Mouse (Mus musculus) layer of hippocampus, adult 2 months (tissue): ENCODE measurements around the gene 6030445D17Rik. TPM values are rescaled to one million over a fixed set of nuclear protein-coding genes. Genes with fewer than 3 reads are reported as not detected.

ENCODE experiments used
- DNase-seq, 2 experiments: peaks; one replicate each; pipeline ENCODE4 v3.0.0; 2022; ENCODE audit warnings: low spot score in 2 of 2
- H3K27ac ChIP-seq: fragments of 200-600 bp; 2 replicates; pipeline ENCODE4 v1.8.1; 2022
- H3K4me3 ChIP-seq: fragments of 200-600 bp; 2 replicates; pipeline ENCODE4 v1.8.1; 2022; ENCODE audit warnings: mild to moderate bottlenecking
- CTCF ChIP-seq: fragments of 200-600 bp; conservative IDR thresholded peaks from 2 replicates; pipeline ENCODE4 v1.8.1; 2022; ENCODE audit warnings: antibody characterized with exemption, mild to moderate bottlenecking, moderate library complexity
- long read RNA-seq, 2 experiments: library from polyadenylated mRNA; stranded (forward); transcript quantifications; one replicate each; pipeline ENCODE4 v2.0.0; 2021; ENCODE audit warnings: borderline mapping rate in 2 of 2
- total RNA-seq, 2 experiments: library from RNA; stranded (reverse); gene quantifications; 2 replicates each; pipeline ENCODE4 v1.2.3; 2021

Gene 6030445D17Rik
- 1 to 10 TPM in 1 of 2 experiments, under 1 TPM in 1; 0.66 to 1.1 TPM for total RNA-seq
- long read RNA-seq, experiment 1 = 0 reads
- long read RNA-seq, experiment 2 = 0 reads

DNA sequence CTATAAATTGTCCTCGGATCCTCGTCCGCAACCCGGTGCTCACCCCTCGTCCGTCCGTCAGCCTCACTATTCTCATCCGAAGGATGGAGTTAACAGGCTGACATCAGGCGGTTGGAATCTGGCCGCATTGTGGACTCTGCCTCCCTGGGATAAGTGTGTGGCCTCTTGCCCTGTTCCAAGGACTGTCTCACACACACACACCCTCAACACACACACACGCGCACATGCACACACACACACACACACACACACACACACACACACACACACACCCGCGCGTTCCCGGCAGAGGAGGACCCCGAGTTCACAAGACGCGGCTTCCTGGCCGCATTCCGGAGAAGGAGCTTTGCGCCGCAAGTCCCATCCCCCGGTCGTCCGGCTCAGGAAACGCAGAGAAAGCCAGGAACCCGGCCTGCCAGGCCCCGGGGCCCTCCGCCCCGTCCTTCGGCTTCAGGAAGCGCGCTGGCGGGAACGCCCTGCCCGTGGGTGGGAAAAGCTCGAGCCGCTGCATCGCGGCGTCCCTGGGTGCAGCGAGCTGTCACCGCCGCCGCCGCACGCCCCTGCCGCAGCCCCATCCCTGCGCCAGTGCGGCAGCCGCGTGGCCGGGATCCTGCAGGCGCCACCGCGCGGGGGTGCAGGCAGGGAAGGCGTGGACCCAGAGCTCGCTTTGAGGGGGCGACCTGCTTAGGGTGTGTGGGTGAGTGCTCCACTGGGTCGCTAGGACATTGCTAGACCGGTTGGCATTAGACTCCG, at the start of gene 6030445D17Rik:
TSS of gene 6030445D17Rik (plus strand) at position 165 of the 753 bp plus-strand sequence.
- DNase-seq = peak; percentile 41 to 59
- peak within 1 kb of the TSS; percentile 98 for H3K27ac ChIP-seq
- TF ChIP-seq CTCF = peak; percentile 23

DNA sequence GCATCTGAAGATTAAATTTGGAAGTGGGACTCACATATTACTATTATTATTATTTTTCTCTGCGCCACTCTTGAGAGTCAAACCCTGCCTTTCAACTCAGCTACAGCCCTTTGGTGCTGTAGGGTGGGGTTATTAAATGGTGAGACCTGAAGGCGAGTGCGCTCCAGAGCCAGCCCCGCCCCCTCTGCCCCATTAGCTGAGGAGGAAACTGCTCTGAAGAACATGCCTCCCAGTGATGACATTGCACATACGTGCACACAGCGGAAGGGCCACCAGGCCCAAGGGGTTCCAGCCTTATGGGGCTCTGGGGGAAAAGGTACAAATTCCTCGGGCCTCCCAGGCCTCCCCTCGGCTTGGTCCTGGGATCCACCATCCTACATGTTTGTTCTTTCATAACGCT, 46.6 kb upstream of the 6030445D17Rik start:
- Histone ChIP-seq H3K4me3 (no peak overlapping the region), H3K27ac (no peak overlapping the region)
- DNase-seq = no peak
- no peak for TF ChIP-seq CTCF

More for the DNA sequence above, at the start of gene 6030445D17Rik:
- H3K4me3 ChIP-seq = peak within 1 kb of the TSS; percentile 85

DNA sequence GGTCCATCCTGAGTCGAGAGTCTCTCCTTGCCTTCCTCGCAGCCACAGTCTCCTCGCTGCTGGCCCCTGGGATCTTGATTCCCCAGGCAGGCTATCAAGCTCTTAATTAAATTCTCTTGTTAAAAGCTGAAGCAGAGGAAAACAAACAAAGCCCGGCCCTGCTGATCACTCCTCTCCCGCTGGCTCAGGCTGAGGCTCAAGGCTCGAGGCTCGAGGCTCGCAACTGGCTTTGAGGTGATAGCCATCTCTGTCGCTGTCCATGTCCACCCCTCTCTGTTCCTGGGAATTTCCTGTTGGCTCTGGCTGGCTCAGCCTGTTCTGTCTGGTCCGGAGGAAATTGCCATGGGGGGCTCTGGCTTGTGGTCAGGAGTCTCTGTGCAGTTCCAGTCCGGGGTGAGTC, 43.1 kb upstream of the 6030445D17Rik start:
- no peak for DNase-seq
- no peak overlapping the region for H3K27ac ChIP-seq
- TF ChIP-seq CTCF = no peak
- no peak overlapping the region for H3K4me3 ChIP-seq

DNA sequence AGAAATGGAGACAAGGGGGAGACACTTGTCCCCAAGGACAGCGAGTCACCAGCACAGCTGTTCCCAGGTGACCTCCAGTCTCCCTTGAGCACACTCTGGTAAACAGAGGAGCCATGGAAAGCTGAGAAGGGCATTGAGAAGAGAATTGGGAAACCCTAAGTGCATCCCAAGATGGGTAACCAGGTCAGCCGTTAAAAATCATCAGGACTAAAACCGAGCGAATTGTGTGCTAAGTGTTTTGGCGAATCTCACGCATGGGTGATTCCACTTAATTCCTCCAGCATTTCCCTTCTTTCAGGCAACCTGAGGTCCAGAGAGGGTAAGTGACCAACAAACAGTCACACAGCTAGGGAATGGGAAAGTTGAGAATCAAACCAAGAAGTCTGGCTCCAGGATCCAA, 42.7 kb upstream of the 6030445D17Rik start:
- TF ChIP-seq CTCF = no peak
- H3K4me3 ChIP-seq = no peak overlapping the region
- H3K27ac ChIP-seq = no peak overlapping the region
- no peak for DNase-seq

DNA sequence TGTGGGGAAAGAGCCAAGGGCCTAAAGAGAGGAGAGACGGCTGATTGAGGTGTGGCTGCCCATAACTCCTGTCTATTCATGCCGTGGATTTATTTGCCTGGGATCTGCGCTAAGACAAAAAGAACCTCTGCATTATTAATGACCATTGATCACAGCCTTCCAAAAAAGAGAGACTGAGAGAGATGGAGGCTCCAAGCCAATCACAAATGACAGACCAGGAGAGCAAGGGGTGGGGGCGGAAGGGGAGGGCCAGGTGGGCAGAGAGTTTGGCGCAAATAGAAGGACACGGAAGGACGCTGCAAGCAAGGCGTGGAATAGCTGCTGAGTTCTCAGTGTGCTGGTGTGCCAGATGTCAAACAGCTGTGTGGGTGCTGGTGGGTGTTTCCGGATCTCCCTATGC, 38.8 kb upstream of the 6030445D17Rik start, which contains the start of gene Htr1d:
TSS of gene Htr1d (plus strand) at position 301 of the 400 bp plus-strand sequence.
- Histone ChIP-seq H3K27ac (no peak within 1 kb of the TSS), H3K4me3 (peak within 1 kb of the TSS; percentile 54)
- DNase-seq = no peak
- no peak for TF ChIP-seq CTCF

DNA sequence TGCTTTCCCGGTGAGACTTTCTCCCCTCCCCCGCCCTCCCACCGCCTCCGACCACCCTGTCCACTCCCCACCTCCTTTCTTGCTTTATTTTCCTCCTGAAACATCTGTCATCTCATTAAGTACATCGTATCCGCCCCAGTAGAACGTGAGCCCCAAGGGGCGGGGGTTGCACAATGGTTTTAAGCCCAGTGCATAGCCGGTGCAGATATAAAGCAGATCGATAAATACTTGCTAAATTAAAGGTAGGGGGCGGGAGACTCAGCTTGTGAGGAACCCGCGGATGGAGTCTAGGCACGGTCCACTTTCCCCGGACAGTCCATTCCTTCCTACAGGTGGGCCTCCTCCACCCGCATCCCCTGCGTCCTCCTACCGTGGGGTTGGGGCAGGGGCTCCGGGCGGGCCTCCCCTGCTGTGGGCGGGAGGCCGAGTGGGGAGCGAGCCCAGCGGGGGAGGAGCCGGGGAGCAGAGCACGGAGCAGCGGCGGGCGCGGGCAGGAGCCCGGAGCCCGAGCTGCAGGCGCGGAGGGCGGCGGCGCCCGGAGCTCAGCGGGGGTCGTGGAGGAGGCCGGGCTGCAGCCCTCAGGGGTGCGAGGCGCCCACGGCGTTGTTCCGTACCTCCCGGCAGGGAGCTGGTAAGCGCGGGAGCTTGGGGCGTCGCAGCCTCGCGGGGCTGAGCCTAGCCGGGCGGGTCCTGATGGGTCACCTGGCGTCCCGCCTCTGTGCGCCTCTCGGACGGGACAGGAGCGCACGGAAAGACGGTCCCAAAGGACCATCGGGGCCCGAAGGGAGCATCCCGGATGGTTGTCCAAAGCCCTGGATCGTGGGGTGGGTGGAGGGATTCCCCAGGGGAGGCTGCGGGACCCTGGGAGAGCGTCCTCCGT, 37.7 kb upstream of the 6030445D17Rik start:
- Histone ChIP-seq H3K4me3 (peak overlapping the region; percentile 54), H3K27ac (no peak overlapping the region)
- no peak for TF ChIP-seq CTCF
- DNase-seq = no peak

DNA sequence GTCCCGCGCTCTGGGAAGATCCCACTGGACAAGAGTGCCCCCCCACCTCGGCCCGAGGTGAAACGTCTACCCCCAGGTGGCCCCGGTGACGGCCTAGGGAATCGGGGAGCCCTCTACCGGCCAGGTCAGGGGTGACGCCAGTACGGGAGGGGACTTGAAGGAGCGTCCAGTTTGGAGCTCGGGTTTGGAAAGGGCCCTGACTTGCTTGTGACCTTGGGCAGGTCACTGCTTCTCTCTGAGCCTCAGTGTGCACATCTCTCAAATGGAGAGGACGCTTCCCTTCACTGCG, 37.1 kb upstream of the 6030445D17Rik start:
- DNase-seq = no peak
- TF ChIP-seq CTCF = peak; percentile 61
- Histone ChIP-seq H3K4me3 (peak overlapping the region; percentile 54), H3K27ac (no peak overlapping the region)

DNA sequence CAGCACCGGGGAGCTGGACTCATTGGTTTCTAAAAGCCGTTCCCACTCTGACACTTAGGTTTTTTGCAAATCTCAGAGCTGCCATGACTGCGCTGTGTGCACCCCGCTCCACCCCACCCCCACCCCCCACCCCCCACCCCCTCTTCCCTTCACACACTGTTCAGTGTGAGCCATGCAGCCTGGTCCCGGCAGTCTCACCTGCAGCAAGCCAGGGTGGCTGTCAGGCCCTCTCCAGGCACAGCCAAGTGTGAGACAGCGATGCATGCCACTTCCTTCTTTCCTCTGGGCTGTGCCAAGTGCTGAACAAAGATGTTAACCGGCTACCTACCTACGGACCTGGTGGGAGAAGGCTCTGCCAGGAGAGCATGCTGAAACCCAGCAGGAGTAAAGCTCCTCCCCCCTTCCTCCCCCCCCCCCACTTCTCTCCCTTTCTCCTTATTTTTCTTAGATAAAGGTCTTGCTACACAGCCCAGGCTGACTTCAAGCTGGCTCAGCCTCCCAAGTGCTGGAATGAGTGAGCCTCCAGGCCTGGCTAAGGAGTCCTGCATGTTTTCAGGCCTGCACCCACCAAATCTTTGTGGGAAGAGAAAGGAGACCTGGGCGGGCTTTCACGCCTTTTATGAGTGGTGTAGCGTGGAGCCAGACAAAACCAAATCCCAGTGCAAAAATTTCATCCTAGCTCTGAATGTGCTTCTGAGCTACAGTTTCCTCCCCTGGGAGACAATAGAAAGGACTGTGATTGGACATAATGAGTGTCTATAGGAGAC, 31.3 kb upstream of the 6030445D17Rik start:
- TF ChIP-seq CTCF = no peak
- Histone ChIP-seq H3K4me3 (no peak overlapping the region), H3K27ac (no peak overlapping the region)
- no peak for DNase-seq

DNA sequence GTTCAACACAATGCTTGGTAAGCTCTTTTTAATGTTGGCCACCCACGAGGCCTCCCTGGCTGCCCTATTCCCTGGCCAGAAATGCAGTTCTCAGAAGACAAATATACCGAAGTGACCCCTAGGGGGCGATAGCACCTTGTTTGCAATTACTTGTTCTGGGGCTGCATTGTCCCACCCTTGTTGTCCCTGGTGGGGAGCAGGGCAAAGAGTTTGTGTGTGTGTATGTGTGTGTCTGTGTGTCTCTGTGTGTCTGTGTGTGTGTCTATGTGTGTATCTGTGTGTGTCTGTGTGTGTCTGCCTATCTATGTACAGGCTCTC, 30.7 kb upstream of the 6030445D17Rik start:
- peak; percentile 23 to 54 for DNase-seq
- peak; percentile 83 for TF ChIP-seq CTCF

DNA sequence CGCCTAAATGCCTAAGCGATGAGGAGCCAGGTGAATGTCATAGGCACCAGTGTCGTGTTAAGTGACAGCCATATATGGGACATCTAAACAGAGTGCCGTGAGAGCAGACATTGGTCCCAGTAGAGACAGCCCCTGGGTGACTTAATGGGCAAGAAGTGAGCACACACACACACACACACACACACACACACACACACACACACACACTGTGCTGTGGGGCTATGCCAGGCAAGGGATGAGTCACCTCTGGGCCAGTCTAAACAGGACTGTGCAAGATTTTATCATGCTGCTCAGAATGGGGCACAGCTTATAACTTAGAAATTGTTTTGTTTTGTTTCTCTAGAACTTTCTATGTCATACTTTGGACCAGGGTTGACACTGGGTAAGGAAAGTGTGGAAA, 28.0 kb upstream of the 6030445D17Rik start:
- Histone ChIP-seq H3K27ac (no peak overlapping the region), H3K4me3 (no peak overlapping the region)
- TF ChIP-seq CTCF = no peak
- no peak for DNase-seq

More for the DNA sequence above, 30.7 kb upstream of the 6030445D17Rik start:
- Histone ChIP-seq H3K27ac (no peak overlapping the region), H3K4me3 (no peak overlapping the region)

DNA sequence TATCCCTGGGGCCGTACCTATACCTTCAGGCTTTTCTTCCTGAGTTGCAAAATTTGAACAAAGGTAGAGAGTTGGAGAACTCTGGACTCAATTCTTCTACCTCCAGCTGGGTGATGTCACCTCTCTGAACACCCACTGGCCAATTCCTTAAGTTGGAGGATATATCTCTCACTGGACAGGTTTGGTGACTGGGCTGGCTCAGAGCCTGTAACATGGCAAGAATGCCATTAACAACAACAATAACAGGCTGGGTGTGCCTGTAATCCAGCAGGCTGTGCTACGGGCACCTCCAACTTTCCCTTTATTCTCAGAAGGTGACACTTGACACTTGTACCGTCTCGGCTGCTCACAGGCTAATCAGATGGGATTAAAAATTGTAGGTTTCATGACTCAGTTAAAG, 22.9 kb upstream of the 6030445D17Rik start:
- TF ChIP-seq CTCF = no peak
- H3K4me3 ChIP-seq = no peak overlapping the region
- no peak for DNase-seq
- no peak overlapping the region for H3K27ac ChIP-seq

DNA sequence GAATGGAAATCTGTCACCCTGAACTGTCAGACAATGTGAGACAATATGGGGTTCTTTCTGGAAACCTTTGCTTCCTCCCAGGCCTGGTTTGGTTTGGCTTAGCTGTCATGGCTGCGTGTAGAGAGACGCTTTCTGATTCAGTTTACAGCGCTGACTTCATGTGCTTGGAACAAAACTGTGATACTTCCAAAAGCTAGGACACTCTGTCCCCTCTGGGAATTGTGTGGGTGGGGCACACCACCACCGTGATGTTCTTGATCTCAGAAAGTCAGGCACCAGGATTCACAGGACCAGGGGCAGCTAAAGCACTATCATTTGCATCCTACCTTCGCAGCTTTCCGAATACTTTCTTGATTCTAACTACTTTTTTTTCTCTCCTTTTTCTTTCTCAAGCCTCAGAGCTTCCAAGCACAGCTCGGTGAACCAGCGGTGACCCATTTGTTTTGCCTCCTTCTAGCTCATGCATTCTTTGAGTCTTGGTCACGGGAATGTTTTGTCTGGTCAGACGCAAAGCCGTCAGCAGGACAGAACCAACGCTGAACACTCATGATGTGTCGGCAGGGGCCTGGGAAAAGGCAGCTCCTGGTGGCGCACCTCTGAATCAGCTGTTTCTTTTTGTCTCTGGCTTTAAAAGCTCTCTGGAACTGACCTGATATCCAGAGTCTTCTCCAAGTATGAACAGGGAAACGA, 20.6 kb upstream of the 6030445D17Rik start:
- no peak for TF ChIP-seq CTCF
- DNase-seq = no peak

More for the DNA sequence above, 20.6 kb upstream of the 6030445D17Rik start:
- H3K4me3 ChIP-seq = no peak overlapping the region
- no peak overlapping the region for H3K27ac ChIP-seq
